Mouse (Mus musculus) thymus, postnatal 25 days (tissue): ENCODE results near the gene Abcc4.

Experiments
- DNase-seq: peaks from one replicate; pipeline ENCODE4 v3.0.0; 2022

Abcc4 gene

GRCm38 (mm10) chr14:118491708-118492107 lies 214.3 kb downstream of the Abcc4 start:
- no peak for DNase-seq

GRCm38 (mm10) chr14:118491300-118491699 lies 214.7 kb downstream of the Abcc4 start:
- DNase-seq = no peak

GRCm38 (mm10) chr14:118490525-118490924 lies 215.5 kb downstream of the Abcc4 start:
- no peak for DNase-seq

- DNase-seq = no peak
Measured at GRCm38 (mm10) chr14:118486349-118486748, 219.7 kb downstream of the Abcc4 start.

GRCm38 (mm10) chr14:118485646-118486045 lies 220.4 kb downstream of the Abcc4 start:
- no peak for DNase-seq

GRCm38 (mm10) chr14:118482320-118482719 lies 223.7 kb downstream of the Abcc4 start:
- no peak for DNase-seq

GRCm38 (mm10) chr14:118481779-118482178 lies 224.2 kb downstream of the Abcc4 start:
- no peak for DNase-seq

GRCm38 (mm10) chr14:118476329-118476728 lies 229.7 kb downstream of the Abcc4 start:
- no peak for DNase-seq

- DNase-seq = no peak
Measured at GRCm38 (mm10) chr14:118475100-118475454, 230.9 kb downstream of the Abcc4 start.

- DNase-seq = no peak
Measured at GRCm38 (mm10) chr14:118474226-118475099, 231.6 kb downstream of the Abcc4 start.

- no peak for DNase-seq
Measured at GRCm38 (mm10) chr14:118473831-118474193, 232.2 kb downstream of the Abcc4 start.

GRCm38 (mm10) chr14:118473188-118473830 lies 232.7 kb downstream of the Abcc4 start:
- no peak for DNase-seq

- no peak for DNase-seq
Measured at GRCm38 (mm10) chr14:118465331-118465730, 240.7 kb downstream of the Abcc4 start.

- DNase-seq = no peak
Measured at GRCm38 (mm10) chr14:118464401-118464800, 241.6 kb downstream of the Abcc4 start.

- no peak for DNase-seq
Measured at GRCm38 (mm10) chr14:118452572-118452971, 253.4 kb downstream of the Abcc4 start.

- no peak for DNase-seq
Measured at GRCm38 (mm10) chr14:118440155-118440554, 265.9 kb downstream of the Abcc4 start.

- no peak for DNase-seq
Measured at GRCm38 (mm10) chr14:118437156-118437931, 268.7 kb downstream of the Abcc4 start.

- no peak for DNase-seq
Measured at GRCm38 (mm10) chr14:118436791-118437155, 269.2 kb downstream of the Abcc4 start.

GRCm38 (mm10) chr14:118435676-118436330 lies 270.2 kb downstream of the Abcc4 start:
- no peak for DNase-seq

GRCm38 (mm10) chr14:118434842-118435241 lies 271.2 kb downstream of the Abcc4 start:
- no peak for DNase-seq

GRCm38 (mm10) chr14:118433848-118434247 lies 272.2 kb downstream of the Abcc4 start:
- DNase-seq = no peak
